Mouse (Mus musculus): ENCODE results near the gene Lifr. TPM values are rescaled to one million over a fixed set of nuclear protein-coding genes. Genes with fewer than 3 reads are reported as not detected.

The Lifr gene
- total and polyA plus RNA-seq, 2 experiments: 134 to 431 TPM

GRCm38 (mm10) chr15:7157658-7158057, 67.2 kb downstream of the Lifr start:
- Histone ChIP-seq H3K36me3 (ENCODE audit: control insufficient read depth, insufficient read depth, low read length) (peaks cover 55% of the 10 kb centered on the region), H3K9ac (ENCODE audit: low read depth, low read length) (no peak overlapping the region), H3K4me1 (ENCODE audit: control insufficient read depth, insufficient read depth, low read length) (peaks cover 14% of the 10 kb centered on the region), H3K27ac (replicated peaks; ENCODE audit: insufficient read depth, low read depth, low read length) (no peak overlapping the region), H3K79me2 (ENCODE audit: control insufficient read depth, insufficient read depth, low read length) (peaks cover 3% of the 10 kb centered on the region; the same call in 1 of the 2 replicates), H3K4me3 (ENCODE audit: insufficient read depth, low read depth, low read length) (no peak overlapping the region), H3K27me3 (ENCODE audit: control insufficient read depth, insufficient read depth, low read length) (no peaks in the 10 kb centered on the region)
- no peak for DNase-seq (ENCODE audit: extremely low read depth, low read depth, low spot score)
- 87% methylated on average over 6 of the region's 6 CpGs for WGBS
- TF ChIP-seq CTCF (IDR thresholded peaks at IDR 0.05; ENCODE audit: low read depth, low read length): no peak
- no peak for TF ChIP-seq POLR2A (IDR thresholded peaks at IDR 0.05; ENCODE audit: extremely low read depth, insufficient read depth, low read length)

DNA sequence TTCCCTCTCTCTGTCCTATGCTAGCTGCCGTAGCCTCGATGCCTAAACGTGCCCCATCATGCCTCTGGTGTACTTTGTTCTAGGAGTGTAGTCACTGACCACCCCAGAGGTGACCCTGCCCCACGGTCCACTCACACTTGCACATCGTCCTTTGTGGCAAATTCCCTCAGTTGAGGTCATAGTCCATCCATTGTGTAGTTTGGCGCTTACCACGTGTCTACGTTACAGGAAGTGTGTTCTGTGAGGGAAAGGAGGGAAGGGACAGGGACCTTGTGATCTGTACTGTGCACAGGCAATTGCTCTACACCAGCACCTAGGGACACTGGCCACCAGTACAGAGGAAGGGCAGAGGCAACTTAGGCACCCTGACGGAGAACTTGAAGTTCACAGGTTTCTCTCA, 69.5 kb downstream of the Lifr start:
- Histone ChIP-seq H3K27me3 (ENCODE audit: control insufficient read depth, insufficient read depth, low read length) (no peaks in the 10 kb centered on the region), H3K27ac (replicated peaks; ENCODE audit: insufficient read depth, low read depth, low read length) (peak overlapping the region; percentile 81), H3K9ac (ENCODE audit: low read depth, low read length) (peak overlapping the region; percentile 26; the same call in 1 of the 2 replicates), H3K36me3 (ENCODE audit: control insufficient read depth, insufficient read depth, low read length) (peaks cover 64% of the 10 kb centered on the region), H3K4me1 (ENCODE audit: control insufficient read depth, insufficient read depth, low read length) (peaks cover 9% of the 10 kb centered on the region), H3K79me2 (ENCODE audit: control insufficient read depth, insufficient read depth, low read length) (peaks cover 5% of the 10 kb centered on the region; the same call in 1 of the 2 replicates), H3K4me3 (ENCODE audit: insufficient read depth, low read depth, low read length) (no peak overlapping the region)
- no peak for TF ChIP-seq POLR2A (IDR thresholded peaks at IDR 0.05; ENCODE audit: extremely low read depth, insufficient read depth, low read length)
- no peak for TF ChIP-seq CTCF (IDR thresholded peaks at IDR 0.05; ENCODE audit: low read depth, low read length)
- WGBS: 17% methylated on average over 9 of the region's 9 CpGs
- DNase-seq (ENCODE audit: extremely low read depth, low read depth, low spot score): peak; percentile 99

DNA sequence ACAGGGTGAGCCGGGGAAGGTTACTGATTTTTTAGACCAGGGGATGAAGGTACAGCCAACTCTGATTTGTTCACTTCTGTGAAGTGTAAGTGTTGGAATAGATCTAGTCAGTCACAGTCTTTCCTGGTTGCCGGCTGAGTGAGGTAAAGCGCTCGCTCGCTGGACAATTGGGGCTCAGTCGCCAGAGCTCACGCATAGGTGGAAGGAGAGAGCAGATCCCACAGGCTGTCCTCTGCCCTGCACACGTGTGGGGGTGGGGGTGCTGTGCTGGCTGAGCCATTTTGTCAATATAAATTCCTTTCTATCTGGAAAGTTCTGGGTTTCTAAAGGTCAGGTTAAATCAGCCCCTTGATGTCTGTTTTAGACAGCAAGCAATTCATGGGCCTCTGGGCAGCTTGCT, 69.9 kb downstream of the Lifr start:
- Histone ChIP-seq H3K4me3 (ENCODE audit: insufficient read depth, low read depth, low read length) (no peak overlapping the region), H3K27ac (replicated peaks; ENCODE audit: insufficient read depth, low read depth, low read length) (peak overlapping the region; percentile 81), H3K27me3 (ENCODE audit: control insufficient read depth, insufficient read depth, low read length) (no peaks in the 10 kb centered on the region), H3K9ac (ENCODE audit: low read depth, low read length) (peak overlapping the region; percentile 26; the same call in 1 of the 2 replicates), H3K4me1 (ENCODE audit: control insufficient read depth, insufficient read depth, low read length) (peaks cover 11% of the 10 kb centered on the region), H3K36me3 (ENCODE audit: control insufficient read depth, insufficient read depth, low read length) (peaks cover 65% of the 10 kb centered on the region), H3K79me2 (ENCODE audit: control insufficient read depth, insufficient read depth, low read length) (peaks cover 5% of the 10 kb centered on the region; the same call in 1 of the 2 replicates)
- DNase-seq (ENCODE audit: extremely low read depth, low read depth, low spot score): no peak
- TF ChIP-seq POLR2A (IDR thresholded peaks at IDR 0.05; ENCODE audit: extremely low read depth, insufficient read depth, low read length) (no peak), CTCF (IDR thresholded peaks at IDR 0.05; ENCODE audit: low read depth, low read length) (no peak)
- WGBS: 26% methylated on average over 8 of the region's 8 CpGs

- no peak for DNase-seq (ENCODE audit: extremely low read depth, low read depth, low spot score)
- 0 out of 2 replicates have a peak overlapping the region, but pooled peaks have one; percentile 7 for H3K27ac ChIP-seq (replicated peaks; ENCODE audit: insufficient read depth, low read depth, low read length)
- WGBS: 66% methylated on average over 6 of the region's 6 CpGs
Observed at GRCm38 (mm10) chr15:7163851-7164250, 73.4 kb downstream of the Lifr start.

GRCm38 (mm10) chr15:7166735-7167134, 76.3 kb downstream of the Lifr start:
- TF ChIP-seq CTCF (IDR thresholded peaks at IDR 0.05; ENCODE audit: low read depth, low read length): no peak
- TF ChIP-seq POLR2A (IDR thresholded peaks at IDR 0.05; ENCODE audit: extremely low read depth, insufficient read depth, low read length): no peak
- Histone ChIP-seq H3K79me2 (ENCODE audit: control insufficient read depth, insufficient read depth, low read length) (peaks cover 5% of the 10 kb centered on the region; the same call in 1 of the 2 replicates), H3K9ac (ENCODE audit: low read depth, low read length) (peak overlapping the region; percentile 32), H3K4me1 (ENCODE audit: control insufficient read depth, insufficient read depth, low read length) (peaks cover 20% of the 10 kb centered on the region), H3K36me3 (ENCODE audit: control insufficient read depth, insufficient read depth, low read length) (peaks cover 64% of the 10 kb centered on the region), H3K27ac (replicated peaks; ENCODE audit: insufficient read depth, low read depth, low read length) (peak overlapping the region; percentile 69), H3K4me3 (ENCODE audit: insufficient read depth, low read depth, low read length) (no peak overlapping the region), H3K27me3 (ENCODE audit: control insufficient read depth, insufficient read depth, low read length) (no peaks in the 10 kb centered on the region)
- DNase-seq (ENCODE audit: extremely low read depth, low read depth, low spot score): peak; percentile 89
- 24% methylated on average over 9 of the region's 9 CpGs for whole genome bisulfite sequencing

More at GRCm38 (mm10) chr15:7163851-7164250, 73.4 kb downstream of the Lifr start:
- no peak overlapping the region for H3K9ac ChIP-seq (ENCODE audit: low read depth, low read length)
- H3K4me3 ChIP-seq (ENCODE audit: insufficient read depth, low read depth, low read length): no peak overlapping the region
- peaks cover 5% of the 10 kb centered on the region; the same call in 1 of the 2 replicates for H3K79me2 ChIP-seq (ENCODE audit: control insufficient read depth, insufficient read depth, low read length)
- TF ChIP-seq POLR2A (IDR thresholded peaks at IDR 0.05; ENCODE audit: extremely low read depth, insufficient read depth, low read length) (no peak), CTCF (IDR thresholded peaks at IDR 0.05; ENCODE audit: low read depth, low read length) (no peak)
- no peaks in the 10 kb centered on the region for H3K27me3 ChIP-seq (ENCODE audit: control insufficient read depth, insufficient read depth, low read length)
- H3K4me1 ChIP-seq (ENCODE audit: control insufficient read depth, insufficient read depth, low read length): peaks cover 28% of the 10 kb centered on the region
- peaks cover 52% of the 10 kb centered on the region for H3K36me3 ChIP-seq (ENCODE audit: control insufficient read depth, insufficient read depth, low read length)

- H3K4me1 ChIP-seq (ENCODE audit: control insufficient read depth, insufficient read depth, low read length): peaks cover 20% of the 10 kb centered on the region
- H3K27ac ChIP-seq (replicated peaks; ENCODE audit: insufficient read depth, low read depth, low read length): peak overlapping the region; percentile 95
- WGBS: 20% methylated on average over 10 of the region's 10 CpGs
- H3K27me3 ChIP-seq (ENCODE audit: control insufficient read depth, insufficient read depth, low read length): no peaks in the 10 kb centered on the region
- peak; percentile 91 for DNase-seq (ENCODE audit: extremely low read depth, low read depth, low spot score)
- no peak for TF ChIP-seq POLR2A (IDR thresholded peaks at IDR 0.05; ENCODE audit: extremely low read depth, insufficient read depth, low read length)
- TF ChIP-seq CTCF (IDR thresholded peaks at IDR 0.05; ENCODE audit: low read depth, low read length): no peak
- H3K9ac ChIP-seq (ENCODE audit: low read depth, low read length): peak overlapping the region; percentile 12; the same call in 1 of the 2 replicates
- H3K36me3 ChIP-seq (ENCODE audit: control insufficient read depth, insufficient read depth, low read length): peaks cover 63% of the 10 kb centered on the region
- peaks cover 5% of the 10 kb centered on the region; the same call in 1 of the 2 replicates for H3K79me2 ChIP-seq (ENCODE audit: control insufficient read depth, insufficient read depth, low read length)
- no peak overlapping the region for H3K4me3 ChIP-seq (ENCODE audit: insufficient read depth, low read depth, low read length)
Observed at GRCm38 (mm10) chr15:7167238-7167905, 77.0 kb downstream of the Lifr start.
